Mouse (Mus musculus) right cerebral cortex, postnatal 14 days (tissue): Measurements from ENCODE around the gene Tmem108.

Experiments
- DNase-seq: peaks from one replicate; pipeline ENCODE4 v3.0.0; 2022

Tmem108 gene

DNA sequence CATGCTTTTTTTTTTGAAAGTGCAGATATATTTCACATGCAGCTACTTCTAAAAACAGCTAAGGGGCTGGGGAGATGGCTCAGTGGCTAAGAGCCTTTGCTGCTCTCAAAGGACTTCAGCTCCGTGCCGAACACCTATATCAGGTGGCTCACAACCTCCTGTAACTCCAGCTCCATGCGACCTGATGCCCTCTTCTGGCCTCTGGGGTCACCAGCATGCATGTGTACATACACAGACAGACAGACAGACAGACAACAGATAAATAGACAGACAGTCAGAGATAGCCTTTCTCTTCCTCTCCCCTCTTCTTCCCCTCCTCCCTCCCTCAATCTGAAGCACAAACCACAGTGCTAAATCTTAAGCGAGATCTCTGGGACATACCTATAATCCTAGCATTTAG lies 181.5 kb downstream of the Tmem108 start:
- no peak for DNase-seq

DNA sequence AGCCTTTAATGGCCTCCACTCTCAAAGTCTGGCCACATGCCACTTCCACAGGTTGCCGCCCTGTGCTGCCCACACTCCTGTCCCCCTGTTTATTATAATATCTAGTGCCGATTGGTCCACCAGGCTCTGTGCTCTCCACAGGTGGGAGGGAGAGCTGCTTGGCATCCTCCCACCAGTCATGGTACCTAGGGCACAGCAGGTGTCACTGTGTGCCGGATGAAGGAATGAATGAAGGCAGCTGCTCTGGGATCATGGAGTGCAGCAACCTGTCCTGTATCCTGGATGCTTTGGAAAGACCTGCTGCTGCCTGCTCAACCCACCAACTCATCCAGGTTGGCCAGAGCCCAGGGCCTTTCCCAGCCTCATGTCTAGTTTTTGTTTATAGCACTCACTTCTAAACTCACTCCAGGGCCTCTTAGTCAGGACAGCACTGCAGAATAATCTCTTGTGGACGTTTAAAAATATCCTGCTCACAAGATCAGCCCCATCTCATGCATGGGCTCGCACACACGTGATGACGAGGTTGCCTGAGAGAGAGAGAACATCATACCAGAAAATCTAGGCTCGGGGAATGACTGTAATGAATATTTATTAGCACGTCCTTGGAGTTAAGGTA lies 182.1 kb downstream of the Tmem108 start:
- no peak for DNase-seq

DNA sequence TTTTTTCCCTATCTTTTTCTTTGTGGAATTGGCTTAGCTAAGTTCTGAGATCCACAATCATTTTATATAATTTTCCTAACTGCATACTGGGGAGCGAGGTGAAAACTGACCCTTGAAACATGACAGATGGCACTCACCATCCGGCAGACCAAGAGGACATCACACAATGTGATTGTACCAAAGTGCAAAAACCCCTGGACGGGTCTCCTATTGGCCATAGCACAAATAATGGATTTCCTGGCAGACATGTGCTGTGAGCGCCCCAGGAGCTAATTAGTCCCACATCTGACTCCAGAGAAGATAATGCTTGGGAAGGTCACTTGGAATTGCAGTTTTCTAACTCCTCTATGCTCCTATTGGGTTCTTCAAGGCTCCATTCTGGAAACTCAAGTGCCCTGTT lies 183.9 kb downstream of the Tmem108 start:
- DNase-seq, result no peak

DNA sequence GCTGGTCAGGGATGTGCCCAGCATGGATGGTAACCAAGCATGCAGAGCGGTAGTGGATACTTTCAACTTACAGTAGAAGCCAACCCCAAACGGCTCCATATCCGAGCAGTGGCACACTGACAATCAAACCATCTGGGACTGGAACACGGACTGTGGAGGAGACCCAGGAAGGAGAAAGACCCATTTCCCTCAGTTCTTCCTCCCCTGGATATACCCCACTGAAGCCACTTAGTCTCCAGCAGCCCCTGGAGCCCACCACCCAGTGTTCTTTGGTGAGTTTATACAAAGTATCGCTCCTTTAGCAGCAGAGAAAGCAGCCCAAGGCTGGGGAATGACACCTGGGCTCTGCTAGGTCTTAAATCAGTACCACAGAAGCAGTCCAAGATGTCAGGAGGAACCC lies 184.5 kb downstream of the Tmem108 start:
- DNase-seq, result no peak

DNA sequence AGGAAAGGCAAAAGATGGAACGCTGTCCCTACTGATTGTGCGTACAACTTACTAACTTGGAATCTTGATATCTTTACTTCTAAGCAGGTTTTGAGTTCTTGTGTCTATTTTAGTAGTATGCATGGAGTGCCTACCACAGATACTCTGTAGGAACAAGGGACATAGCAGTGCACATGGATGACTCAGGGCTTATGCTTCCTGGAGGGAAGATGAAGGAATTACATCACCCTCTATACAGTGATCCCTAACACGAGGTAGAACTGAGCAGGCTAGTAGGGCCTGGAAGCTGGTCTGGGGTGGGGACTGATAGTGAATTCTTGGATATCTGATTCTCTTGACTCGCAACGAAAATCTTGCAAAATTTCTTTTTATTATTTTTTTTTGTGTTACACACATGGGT lies 185.7 kb downstream of the Tmem108 start:
- no peak for DNase-seq

DNA sequence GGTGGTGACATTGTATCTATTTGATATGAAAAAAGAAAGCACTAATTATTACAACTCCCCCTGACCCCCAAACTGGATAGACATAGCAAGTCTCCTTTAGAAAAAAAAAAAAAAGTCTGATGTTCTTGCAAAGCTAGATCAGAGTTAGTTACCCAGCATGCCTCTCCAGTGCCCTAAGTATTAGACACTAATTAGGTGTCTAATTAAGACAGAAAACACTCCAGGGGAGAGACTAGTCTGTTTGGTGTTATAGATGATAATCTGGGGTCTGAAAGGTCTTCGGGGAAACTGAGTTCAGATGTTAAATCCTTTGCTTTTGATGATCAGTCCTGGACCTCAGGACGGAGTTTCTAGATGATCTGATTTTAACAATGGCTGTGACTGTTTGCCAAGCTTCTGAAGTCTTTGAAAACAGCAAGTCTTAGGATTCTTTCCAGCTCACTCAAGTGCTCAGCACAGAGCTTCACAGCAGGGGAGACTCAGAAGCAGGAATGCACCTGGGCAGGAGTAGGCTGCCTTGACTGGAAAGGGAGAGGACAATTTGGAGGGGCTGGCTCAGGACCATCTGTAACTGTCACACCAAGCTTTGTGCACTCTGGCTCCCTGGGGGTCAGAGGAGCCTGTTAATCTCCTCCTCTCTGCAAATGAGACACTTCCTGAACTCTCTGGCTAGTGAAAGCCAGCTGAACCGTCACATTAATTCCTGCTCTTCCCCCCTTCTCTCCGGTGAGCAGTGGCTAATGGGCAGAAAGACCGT lies 187.5 kb downstream of the Tmem108 start:
- no peak for DNase-seq

DNA sequence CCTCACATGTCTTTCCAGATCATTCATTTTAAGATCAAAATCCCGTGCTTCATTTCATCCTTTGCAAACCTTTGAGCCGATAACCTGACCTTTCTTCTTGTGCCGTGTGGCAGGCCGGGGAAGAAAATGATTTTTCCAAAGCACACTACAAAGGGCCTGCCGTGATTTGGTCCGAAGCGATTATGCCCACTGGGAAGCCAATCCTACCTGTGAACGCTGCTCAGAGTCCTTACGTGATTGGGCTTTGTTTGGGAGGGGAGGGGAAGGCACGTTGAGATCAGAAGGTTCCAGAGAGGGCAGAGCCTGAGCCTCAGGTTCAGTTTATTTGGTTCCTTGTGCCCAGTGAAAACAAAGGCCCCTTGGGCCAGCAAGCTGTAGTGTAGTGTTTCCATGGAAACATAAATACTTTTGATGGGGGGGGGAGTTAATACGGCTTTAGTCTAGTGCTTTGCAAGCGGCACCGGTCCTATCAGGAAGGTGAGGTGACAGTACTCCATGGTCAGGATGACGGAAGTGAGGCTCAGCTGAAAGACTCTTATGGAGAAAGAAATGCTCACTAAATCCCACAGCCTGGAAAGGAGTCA lies 191.4 kb downstream of the Tmem108 start:
- DNase-seq, result no peak

DNA sequence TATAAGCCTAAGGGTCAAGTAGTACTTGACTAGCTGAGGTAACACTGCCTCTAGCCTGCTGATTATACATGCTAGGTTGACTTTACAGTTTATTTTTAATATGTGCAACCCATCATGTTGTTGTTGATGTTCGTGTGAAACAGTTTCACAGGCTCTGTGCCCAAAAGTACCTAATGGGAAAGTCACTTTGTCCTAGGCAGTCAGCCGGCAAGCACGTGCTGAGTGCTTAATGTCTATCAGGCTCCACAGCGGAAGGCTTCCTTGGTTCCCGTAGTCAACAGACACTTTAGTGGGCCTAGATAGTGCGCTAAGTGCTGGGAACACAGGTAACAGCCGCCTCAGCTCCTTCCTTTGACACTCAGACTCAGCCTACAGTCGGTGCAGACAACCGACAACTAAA lies 192.7 kb downstream of the Tmem108 start:
- DNase-seq, result no peak

DNA sequence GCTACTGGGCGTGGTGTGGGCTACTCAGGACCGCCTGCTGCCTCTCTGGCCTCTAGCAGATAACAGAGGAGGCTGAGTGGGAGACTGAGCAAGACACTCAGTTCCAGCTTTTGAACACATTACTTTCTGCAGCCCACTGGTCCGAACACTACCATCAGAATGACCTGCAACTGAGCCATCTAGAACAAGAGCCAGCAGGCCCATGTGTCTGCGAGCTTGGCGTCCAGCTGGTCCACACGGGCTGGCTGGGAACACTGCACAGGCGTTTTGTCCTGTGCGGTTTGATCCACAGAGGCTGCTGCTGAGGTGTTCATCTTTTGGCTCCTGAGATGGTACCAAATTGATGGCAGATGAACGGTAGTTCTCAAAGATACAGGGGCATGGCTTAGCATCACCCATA lies 196.5 kb downstream of the Tmem108 start:
- DNase-seq, result no peak

DNA sequence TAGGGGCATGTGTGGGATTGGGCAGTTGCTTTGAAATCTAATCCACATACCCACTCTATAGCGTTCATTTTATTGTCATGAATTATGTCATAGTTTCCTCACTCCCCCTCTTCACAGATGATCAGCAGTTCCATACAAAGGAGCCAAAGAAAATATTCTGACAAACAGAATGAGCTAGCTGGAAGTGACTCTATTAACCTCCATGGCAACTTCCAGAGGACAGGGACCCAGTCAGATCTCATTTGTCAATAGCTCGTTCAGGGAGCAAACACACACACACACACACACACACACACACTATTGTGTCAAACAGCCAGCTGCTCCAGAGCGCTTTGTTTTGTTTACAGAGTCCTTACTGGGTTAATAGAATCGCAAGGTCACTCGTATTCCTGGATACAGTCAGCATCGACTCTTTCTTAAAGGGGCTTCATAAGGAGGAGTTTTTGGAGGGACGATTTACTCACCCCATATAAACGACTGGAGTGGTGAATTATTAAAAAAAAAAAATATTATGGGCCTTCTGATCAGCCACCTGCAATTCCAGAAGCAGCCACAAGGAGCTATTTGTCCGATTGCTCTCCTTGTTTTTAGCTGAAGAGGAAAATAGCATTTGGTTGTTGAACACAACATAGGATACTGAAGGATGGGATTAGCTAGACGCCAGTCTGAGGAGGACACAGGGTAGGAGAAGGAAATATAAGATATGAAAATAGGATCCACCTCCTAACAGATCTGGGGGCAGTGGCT lies 197.6 kb downstream of the Tmem108 start:
- DNase-seq, result peak; percentile 65

DNA sequence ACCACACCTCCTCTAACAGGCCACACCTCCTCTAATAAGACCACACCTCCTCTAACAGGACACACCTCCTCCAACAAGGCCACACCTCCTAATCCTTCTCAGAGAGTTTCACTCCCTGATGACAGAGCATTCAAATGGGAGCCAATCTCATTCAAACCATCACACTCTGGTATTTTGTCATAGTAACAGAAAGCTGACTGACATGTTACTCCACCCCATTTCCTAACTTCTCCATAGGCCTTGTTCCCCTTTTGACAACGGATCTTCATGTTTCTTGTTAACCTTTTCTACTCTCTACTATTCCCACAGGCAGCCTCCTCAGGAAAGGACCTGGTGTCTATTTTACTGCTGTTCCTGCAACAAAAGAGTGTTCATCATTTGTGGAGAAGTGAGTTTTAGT lies 199.6 kb downstream of the Tmem108 start:
- no peak for DNase-seq

DNA sequence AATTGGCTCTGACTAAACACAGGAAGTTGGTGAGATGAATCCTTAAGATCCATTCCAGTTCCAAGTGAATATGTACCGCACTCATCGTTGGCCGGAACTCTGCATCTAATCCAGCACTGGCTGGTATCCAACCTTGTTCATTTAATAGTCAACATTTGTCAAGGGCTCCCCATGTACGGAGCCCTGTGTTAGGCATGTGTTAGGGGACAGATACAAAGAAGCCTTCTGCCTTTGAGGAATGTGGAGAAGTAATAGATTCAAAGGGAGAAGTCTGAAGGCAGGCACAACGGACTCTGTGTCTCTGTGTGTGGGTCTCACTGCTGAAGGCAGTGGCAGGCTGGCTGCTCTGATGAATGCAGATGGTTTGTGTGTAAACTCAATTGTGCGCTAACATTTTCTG lies 202.9 kb downstream of the Tmem108 start:
- DNase-seq, result no peak

DNA sequence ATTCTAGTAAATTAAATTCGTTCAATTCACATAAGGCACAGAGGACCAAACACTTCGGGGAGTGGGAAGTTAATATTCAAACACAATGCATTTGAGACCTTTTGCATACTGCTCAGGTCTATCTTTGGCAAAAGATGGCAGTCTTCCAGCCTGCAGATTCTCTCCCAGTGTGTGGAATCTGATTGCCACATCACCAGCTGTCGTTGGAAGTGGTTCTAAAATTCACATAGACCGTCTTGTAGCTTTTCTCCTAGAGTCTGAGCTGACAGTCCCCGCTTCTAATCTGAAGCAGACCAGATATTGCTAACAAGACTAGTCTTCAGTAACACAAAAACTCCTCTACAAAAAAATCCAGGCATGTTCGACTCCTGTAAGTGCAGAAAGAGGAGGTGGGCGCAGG lies 203.4 kb downstream of the Tmem108 start:
- peak; percentile 56 for DNase-seq

DNA sequence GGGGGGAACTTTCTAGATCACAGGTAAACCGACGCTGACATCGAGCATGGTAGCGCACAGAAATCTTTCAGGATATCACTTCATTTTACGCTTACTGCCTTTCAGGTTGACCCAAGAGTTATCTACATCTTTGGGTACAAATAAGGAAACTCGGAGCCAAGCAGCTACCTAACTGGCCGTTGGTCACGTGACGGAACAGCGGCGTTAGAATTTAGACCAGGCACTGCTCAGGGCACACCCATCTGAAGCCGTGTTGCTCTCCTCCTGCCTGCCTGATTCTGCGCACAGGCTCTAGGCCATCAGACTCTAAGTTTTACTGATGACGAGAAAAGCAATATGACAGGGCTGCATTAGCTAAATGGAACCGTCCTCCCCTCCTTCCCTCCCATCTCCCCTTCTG lies 204.6 kb downstream of the Tmem108 start:
- DNase-seq, result no peak

DNA sequence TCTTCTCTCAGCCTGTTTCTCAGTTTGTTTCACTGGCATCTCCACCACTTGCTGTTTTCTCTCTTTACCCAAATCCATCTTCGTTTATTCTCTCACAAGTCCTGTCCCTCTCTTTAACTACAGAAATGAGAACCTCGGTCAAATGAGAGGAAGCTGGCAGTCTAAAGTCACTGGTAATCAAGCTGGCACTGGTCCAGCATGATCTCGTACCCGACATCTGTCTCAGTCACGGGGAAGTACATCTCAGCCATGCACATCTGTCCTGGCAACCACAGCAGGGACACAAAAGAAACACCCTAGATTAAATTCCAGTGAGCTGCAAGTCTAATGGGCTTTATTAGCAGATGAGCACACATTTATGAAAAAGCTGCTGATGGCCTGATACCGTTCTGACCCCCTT lies 206.3 kb downstream of the Tmem108 start:
- DNase-seq, result no peak

DNA sequence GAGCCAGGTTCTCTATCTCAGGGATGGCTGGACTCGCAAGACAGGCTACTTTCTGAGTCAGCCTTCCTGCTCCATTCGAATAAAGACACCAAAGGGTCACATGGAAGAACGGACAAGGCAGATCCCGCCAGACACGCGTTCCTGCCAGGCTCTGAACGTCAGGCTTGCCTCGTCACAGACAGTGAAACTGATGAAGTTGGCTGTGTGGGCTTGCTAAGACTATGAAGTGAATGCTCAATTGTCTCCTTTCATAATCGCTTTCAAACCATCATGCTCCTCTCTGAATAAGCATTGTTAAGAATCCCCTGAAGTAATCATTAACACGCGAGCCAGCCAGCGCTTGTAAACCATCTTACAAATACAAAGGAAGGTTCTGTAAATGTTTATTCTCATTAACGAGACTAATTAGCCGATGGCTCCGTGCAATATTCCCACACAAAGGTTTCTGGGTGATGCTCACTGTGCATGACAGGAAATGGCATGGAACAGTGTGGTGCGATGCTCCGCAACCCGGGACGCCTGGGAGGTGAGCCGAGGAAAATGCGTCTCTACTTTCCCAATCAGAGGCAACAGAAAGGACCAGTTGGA lies 210.9 kb downstream of the Tmem108 start:
- no peak for DNase-seq

DNA sequence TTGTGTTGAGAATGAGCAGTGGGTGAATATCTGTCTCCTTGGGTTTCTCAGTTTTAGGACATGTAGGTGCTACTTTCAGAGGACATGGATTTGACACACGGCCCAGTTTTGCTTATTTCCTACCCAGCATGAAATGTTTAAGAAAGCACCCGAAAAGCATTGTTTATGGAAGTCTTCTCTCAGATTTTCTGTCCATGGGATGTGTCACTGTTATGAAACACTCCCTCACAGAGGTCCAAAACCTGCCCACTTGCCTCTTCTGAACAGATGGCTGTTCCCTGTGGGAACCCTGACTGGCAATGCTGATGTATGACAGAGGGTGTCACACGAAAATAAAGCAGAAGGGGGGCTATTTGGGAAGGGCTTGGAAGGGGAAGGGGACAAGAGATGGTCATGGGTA lies 212.5 kb downstream of the Tmem108 start:
- DNase-seq, result no peak

DNA sequence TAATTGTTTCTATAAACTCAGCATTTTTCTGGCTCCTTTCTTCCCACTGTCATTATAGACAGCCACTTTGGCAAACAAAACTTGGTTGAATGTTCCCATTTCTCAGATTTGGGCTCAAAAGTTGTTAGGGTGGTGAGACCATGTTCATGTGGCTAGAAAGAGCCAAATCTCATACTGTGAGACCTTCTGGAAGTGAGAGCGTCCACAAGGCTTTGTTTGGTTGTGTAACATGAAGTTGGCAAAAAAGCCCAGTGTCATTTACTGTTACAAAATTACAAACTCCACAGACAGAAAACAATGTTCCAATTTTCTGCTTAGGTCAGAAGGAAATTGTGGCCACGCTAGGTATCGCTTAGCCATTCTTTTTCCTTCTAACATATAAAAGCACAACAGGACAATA lies 213.0 kb downstream of the Tmem108 start:
- no peak for DNase-seq

DNA sequence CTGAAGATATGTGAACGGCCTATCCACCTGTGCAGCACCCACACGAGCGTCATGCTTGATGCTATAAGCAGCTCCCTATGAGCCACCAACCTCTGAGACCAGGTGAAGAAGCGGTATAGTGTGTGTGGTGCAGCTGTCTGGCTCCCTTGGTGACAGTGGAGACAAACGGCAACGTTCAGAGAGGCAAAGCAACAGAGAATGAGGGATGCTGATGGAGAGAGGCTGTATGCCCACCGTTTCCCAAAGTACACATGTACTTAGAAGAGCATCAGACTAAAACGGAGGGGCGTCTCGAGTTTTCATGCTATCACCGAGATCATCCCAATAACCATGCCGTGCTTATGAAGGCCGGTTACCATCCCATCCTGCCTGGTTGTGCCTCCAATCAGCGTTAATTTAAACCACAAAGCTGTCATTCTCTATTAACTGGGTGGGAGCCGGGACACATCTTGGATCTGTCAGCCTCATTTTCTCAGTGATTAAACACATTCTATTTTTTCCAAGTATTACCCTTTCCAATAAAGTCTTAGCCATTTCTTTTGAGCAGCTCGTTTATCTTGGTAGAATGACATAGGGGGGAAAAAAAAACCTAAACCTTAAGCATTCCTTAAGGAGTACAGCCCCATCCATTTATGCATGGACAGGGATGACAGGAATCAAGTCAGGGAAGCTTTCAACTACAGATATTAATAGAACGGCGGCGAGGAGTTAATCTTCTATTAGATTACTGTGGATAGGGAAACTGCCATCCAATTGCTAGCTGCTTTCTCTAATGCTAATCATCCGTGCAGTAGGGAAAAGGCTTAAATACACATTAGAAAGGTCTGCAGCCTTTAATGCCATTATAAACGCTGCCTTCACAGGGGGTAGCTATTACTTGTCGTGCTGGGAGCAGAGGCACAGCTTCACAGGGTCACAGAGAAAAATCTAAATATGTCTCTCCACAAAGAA lies 214.7 kb downstream of the Tmem108 start:
- DNase-seq, result no peak

DNA sequence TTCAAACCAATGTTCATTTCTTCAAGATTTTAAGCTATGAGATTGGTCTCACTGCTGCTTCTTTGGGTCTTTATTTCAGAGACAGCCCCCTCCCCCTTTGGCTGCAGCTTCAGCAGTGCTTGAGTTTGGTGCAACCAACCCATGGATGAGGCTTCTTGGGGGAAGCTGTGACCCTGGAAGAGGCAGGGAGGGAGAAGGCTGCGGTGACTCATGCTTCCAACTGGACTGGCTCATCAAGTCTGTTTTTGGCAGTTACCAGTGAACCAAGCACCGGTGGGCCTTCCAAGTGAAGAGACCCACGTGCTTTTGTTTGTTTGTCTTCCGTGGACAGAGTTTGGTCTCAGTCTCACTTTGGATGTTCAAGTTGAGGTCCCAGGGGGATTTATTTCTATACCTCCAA lies 215.9 kb downstream of the Tmem108 start:
- DNase-seq, result no peak

DNA sequence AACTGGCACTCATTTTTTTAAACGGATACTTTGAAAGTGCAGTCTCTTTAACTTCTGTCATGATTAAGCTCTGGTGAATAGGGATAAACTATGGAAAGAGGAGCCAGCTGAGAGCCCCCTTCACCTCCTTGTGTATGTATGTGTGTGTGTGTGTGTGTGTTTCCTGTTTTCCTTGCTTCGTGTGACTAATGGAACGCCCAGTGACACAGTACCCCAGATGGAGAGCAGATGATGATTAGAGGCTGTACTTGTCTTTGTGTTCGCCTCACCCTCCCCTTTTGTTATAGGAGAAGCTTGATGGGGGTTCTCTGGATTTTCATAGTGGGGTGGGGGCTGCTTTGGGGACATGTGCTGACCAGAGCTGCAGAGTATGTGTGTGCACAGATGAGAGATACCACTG lies 216.4 kb downstream of the Tmem108 start:
- DNase-seq, result no peak

DNA sequence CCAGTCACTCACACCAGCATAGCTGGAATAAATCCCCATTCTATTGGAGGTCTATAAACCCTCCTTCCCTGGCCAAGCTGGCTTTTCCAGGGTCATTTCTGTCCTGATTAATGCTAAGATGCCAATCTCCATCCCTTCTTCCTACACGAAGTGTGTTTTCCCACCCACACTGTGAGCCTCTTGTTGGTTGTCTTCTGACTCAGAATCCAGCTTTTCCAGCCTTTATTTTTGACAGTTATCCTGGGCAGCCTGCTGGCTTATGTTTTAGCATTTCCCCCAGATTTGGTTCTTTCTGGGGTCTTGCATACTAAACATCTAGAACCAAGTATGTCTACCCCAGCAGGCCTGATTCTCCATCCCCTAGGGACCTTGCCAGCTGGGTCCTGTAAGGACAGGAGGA lies 217.0 kb downstream of the Tmem108 start:
- no peak for DNase-seq
